Mouse (Mus musculus) kidney, postnatal 10 days (tissue): Measurements from ENCODE around the gene Mcur1.

Experiments
- DNase-seq: peaks from one replicate; pipeline ENCODE4 v3.0.0; 2021; ENCODE audit warnings: mixed read lengths

The Mcur1 gene

DNA sequence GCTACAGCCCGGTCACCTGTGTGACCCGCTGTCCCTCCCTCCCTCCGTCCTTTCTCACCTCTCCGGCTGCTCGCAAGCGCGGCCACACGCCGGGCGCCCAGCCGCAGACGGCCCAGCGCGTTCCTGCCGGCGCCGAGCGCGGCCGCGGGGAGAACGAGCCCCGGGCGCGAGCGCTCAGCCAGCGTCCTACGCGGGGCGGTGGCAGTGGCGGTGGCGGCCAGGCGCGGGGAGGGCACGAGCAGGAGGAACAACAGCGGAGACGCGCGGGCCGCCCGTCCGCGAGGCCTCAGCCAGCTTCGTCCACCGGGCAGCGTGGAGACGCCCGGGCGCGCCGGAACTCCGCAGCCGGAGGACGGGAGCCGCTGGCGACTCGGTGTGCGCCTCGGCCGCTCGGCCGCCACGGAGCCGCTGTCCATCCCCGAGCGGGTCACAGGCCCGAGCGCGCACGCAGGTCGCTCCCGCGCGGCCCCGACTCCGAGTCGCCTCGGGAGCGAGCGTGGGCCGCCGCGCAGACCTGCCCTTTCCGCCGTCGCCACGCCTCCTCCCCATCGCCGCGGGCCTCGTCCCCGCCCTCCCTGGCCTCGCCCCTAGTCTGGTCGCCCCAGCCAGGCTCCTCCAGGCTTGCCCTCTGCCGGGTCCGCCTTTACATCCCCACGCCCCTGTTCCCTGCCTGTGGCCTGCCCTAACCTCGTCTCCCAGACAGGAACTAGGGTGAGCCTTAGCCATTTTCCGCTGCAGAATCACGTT is at the start of gene Mcur1:
Gene Mcur1, minus strand, starts transcription at position 481 of the 747 bp plus-strand sequence.
- peak; percentile 98 for DNase-seq

DNA sequence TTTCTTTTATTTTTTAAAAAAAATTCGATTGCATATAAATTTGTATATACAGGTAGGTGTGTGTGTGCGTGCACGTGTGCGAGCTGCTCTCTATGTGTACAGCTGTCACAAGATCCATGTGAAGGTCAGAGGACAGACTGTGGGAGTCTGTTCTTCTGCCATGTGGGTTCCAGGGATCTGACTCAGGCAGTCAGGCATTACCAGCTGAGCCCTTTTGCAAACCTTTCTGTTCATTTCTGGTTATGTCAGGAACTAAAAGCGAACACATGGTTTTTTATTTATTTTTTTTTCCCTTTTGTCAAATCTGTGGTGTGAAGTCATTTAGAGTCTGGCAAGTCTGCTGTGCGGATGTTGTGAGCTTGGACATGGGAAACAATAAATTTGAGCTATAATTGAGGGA is 48.9 kb upstream of the Mcur1 start:
- DNase-seq = no peak

DNA sequence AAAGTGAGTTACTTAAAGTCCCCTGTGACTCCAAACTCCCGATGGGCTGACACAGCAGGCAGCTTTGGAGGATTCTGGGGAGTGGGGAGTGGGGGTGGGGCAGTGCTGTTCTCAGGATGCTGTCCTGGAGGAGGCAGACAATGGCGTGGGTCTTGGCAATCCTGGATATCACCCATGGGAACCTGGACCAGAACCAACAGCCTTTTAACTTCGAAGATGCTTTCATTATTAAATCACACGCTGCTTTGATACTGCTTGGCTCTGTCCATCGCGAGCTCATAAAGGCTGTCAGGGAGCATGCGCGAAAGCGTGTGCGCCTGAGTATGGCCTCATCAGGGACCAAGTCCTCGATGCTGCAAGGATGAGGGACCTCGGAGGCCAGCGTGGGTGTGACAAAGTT is 43.1 kb upstream of the Mcur1 start:
- DNase-seq = peak; percentile 28

DNA sequence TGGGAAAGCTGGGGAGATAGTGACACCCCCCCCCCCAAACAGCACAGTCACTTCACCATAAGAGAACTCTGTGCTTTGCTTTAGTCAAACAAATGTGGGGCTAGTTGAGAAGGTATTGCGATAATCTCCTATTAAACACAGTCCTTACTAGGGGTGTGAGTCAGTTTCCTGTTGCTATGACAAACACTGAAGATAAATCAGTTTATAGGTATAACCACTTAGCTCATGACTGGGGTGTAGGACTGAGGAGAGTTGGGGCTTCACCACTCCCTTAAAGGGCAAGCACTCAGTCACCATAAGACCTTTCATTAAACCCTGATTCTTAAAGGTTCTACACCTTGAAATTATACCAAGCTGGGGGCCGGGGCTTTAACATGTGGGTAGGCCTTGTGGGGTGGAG is 42.4 kb upstream of the Mcur1 start:
- no peak for DNase-seq

DNA sequence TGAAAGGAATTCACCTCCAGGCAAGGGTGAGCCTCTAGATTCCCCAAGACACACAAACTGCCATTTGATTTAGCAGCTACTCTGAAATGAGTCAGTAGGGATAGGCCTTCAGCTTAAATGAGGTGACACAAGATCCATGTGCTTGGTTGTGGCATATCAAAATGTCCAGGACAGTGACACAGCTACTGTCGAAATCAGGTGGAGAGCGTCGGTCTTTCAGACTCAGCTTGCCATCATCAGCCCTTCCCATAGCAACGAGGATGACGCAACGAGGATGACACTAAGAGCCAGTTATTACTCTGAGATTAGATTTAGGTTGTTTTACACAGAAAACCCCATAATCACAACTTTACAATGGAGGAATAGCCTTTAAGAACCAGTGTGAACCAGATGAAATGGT is 41.0 kb upstream of the Mcur1 start:
- no peak for DNase-seq

DNA sequence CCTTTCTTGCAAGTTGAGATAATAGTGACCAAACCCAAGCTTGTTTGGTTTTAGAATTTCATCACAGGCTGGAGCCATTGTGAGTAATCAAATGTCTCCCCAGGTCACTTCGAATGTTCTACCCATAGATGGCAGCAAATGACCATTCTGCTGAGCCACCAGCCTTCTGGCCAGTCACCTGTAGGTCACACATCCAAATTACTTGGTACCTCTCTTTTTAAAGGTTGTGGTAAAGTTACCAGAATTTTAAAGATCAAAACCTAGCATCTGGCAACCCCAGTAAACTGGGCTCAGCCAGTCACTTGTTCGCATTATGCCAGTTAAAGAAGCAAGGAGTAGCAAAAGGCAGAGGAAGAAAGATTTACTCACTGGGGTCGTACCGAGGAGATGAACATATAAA is 35.9 kb upstream of the Mcur1 start:
- DNase-seq = peak; percentile 67

DNA sequence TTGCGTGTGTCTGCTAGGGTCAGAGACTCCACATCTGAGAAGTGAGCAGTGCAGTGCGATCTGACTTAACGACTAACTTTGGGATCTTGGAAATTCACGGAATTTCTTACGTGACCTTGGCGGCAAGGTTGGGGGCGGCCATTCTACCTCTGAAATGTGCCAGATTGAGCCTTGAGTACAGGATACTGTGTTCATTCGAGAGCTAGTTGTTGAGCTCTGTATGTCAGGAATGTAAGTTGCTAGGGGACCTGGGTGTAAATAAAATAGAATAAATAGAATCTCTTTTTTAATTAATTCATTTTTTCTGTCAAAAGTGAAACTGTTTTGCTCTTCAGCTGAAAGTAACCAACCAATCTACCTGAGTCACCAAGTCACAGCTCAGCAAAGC is 32.7 kb upstream of the Mcur1 start:
- no peak for DNase-seq

DNA sequence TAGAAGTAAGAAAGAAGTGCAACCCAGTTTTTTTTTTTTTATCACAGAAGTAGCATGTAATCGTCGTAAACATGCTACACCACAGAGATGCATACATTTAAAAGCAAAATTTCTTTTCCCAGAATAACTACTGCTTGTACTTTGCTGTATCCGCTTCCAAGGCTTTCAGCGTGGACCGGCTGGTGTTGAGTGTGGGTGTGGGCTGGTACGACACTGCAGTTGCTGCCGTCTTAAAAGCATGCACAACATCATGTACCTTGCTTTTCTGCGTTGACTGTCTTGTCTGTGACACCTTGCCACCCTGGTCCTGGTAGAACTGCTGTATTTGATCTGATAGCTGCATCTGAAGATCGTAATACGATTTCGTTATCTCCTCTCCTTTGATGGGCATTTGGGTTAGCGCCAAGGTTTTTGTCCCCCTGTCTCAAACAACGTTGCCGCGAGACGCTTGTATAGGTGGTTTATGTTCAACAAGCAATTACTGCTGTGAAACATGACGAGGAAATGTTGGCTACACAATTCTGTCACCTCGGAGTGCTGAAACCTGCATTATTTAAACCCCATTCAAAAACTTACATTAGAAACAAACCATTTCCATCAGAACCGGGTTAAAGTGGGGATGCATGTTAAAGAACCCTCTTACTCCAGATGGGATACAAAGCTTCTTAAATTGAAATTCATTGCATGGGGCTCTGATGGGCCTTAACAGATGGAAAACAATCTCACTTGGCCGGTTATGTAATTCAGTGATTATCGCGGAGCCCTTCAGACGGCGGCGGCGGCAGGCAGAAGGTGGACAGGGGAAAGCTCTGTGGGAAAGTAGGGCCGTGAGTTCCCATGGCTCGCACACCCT is 32.1 kb upstream of the Mcur1 start:
- no peak for DNase-seq

DNA sequence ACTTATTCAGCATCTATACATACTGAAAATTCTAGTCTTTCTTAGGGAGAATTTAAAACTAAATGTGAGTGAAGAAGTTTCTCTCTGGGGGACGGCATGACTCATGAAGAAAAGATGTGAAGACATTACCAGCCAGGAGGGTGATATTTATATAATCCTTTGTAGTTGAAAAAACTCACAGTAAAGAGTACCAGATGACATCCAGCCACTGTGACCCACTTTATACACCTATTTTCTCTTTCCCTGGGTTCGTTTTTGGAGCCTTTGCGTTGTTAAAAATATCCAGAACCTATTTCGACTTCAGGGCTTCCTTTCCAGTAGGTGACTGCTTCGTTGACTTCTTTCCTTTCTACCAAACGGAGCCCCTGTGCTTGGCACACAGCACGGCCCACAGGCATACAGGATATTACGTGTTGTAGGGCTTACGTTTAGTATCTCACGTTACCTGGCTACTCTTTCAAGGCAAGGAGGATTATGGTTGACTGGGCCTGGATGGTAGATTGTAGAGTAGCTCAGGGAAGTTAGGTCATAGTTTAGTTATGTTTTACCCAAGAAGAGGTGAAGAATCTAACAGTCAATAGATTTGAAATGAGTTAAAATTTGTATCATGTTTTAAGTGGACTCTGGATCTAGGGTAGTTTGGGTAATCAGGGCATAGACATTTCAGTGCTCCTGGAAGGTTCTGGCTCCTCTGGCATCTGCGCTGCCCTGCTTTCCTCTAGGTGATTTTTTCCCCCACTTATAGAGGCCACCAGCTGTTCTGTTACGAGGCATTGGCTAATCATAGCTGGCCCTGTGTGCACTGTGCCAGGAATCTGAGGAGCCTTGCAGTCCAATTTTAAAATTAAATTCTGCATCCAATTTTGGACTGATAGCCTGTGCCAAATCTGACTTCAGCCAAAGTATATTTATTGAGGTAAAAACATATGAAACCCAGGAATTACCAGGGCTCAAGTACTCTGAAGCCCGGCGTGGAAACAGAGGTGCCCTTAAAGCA is 28.2 kb upstream of the Mcur1 start:
- no peak for DNase-seq

DNA sequence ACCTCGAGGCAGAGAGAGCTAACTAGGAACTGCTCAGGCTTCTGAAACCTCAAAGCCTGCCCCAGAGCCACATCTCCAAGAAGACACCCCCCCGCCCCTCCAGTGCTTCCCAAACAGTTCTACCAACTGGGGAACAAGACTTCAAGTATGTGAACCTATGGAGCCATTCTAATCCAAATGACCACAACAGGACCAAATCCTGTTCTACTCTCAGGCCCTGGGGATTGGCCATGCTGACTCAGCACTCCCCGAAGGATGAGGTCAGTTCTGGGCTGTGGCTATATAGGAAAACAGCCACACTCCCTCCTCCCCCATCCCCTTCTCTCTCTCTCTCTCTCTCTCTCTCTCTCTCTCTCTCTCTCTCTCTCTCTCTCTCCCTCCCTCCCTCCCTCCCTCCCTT is 27.0 kb upstream of the Mcur1 start:
- no peak for DNase-seq

DNA sequence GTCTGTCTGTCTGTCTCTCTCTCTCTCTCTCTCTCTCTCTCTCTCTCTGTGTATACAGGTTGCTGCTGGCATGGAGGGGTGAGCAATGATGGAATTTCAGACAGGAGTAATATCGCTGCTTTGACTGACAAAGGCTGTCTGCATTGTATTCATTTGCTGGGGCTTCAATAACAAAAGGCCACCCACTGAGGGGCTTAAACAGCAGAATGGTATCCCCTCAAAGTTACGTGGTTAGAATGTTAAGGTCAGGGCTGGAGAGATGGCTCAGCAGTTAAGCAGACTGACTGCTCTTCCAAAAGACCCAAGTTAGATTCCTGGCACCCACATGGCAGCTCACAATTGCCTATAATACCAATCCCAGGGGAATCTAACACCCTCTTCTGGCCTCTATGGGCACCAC is 25.3 kb upstream of the Mcur1 start:
- DNase-seq = no peak

DNA sequence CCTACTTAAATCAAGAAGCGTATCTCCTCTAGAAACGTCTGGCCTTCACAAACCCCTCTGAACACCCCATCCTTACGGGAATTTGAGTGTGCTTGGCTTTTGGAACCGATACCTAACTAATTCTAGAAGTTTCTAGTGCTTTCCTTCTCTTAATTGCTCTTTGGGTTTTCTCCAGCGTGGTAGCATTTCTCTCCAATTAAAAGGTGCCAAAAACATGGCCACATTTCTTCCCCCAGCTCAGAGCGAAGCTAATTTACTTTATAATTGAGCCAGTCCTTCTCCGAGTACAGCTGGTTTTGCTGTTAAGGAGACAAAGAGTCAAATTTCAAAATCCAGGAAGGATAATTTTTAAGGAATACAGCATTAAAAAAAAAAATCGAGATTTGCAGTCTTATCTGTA is 23.5 kb upstream of the Mcur1 start:
- DNase-seq = no peak

DNA sequence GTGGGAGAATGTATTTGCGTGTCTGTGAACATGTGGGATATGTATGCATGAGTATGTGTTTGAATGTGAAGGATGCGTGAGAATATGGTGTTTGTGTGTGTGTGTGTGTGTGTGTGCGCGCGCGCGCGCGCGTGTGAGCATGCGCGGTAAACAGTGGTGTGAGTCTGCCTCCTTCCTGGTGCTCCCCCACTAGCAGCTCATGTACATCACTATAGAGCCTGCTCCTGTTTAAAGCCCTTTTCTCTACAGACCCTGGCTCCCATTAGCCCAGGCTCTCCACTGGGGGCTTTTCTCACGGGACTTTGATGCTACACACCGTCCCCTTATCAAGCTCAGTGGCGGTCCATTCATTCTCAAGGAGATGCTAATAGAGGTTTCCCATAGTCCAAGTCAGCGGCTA is 23.0 kb upstream of the Mcur1 start:
- DNase-seq = no peak

DNA sequence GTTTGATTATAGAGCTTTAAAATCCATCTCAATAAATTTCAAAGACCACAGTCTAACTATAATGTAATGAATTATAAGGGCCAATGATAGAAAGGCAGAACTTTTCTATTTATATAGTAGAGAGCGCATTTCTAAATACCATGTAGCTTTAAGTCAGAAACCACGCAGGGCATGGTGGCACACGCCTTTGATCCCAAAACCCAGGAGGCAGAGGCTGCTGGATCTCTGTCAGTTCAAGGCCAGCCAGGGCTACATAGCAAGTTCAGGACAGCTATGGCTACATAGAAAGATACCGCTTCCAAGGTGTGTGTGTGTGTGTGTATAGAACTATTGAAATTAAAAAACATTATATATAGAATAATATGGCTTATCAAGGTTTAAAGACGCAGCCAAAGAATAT is 20.7 kb upstream of the Mcur1 start:
- DNase-seq = no peak

DNA sequence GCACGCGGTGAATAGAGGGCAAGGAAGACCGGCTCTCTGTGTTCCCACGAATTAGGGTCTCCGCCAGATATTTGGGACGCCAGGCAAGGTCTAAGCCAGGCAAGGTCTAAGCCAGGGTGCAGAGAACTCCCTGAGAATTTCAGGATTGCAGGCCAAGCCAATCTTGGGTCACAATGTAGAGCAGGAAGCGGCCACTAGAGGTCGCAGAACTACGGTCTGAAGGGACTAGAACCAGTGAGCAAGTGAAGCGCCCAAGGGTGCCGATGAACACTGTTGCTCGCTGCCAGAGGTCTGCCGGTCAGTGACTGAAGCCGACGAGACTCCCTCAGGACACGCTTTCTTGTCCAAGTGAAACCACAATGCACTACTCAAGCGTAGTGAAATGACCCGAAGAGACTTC is 19.7 kb upstream of the Mcur1 start:
- DNase-seq = peak; percentile 78

DNA sequence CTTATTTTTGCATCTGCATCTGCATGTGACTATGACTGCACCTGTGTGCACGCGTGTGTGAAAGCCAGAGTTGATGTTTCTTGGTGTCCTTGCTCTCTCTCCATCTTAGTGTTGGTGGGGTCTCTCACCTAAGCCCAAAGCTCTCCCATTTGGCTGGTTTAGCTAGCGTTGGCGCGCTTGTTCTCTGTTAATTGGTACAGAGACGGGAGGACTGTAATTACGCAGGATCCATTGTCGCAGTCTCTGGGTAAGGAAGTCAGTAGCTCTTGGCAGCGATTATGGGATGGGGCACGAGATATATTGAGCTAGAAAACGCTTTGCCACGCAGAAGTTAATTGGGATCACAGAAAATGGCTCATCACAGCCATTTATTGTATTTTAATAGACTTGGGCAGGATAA is 17.8 kb upstream of the Mcur1 start:
- DNase-seq = no peak

DNA sequence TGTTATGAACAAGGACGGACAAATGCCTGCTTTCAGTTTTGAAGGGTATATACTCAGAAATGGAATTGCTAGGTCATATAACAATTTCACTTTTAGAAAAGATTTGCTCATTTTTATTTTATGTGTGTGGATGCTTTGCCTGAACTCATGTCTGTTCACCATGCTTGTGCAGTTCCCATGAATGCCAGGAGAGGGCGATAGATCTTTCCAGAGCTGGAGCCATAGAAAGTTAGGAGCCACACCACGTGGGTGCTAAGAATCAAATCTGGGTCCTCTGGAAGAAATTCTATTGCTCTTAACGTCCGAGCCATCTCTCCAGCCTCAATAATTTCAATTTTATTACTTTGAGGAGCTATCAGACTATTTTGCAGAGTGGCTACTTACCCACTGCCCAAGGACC is 17.3 kb upstream of the Mcur1 start:
- peak; percentile 31 for DNase-seq

DNA sequence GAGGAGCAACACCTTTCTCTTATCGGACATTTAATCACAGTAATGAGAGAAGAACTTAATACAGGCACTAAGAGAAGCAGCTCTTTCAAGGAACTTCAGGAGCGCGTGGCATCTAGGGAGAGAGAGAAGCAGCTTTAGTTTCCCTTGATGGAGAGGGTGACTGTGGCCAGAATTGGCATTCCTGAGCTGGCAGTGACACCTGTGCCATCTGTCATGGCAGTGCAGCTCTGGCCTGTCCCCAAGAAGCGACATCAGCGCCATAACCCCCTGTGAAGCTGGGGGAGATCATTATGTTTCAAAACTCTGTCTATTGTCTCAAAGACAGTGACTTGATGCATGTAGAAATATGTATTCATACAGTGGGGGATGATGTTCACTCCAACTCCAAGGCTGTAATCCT is 15.4 kb upstream of the Mcur1 start:
- no peak for DNase-seq

DNA sequence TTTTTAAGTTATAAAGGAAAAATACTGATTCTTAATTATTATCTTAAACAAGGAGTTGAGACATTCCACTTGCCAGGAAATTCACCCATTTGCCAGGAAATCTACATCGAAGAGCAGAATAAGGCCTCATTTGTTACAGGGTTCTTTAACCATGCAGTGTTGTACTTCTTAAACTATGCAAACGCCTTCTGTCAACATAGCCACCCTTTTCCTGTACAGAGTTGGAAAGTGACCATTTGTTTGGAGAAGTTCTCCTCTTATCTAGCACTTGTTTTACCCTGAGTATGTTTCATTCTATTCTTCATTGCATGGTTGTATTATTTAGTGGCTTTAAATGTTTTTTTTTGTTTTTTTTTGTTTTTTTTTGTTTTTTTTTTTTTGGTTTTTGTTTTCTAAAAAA is 14.0 kb upstream of the Mcur1 start:
- no peak for DNase-seq

DNA sequence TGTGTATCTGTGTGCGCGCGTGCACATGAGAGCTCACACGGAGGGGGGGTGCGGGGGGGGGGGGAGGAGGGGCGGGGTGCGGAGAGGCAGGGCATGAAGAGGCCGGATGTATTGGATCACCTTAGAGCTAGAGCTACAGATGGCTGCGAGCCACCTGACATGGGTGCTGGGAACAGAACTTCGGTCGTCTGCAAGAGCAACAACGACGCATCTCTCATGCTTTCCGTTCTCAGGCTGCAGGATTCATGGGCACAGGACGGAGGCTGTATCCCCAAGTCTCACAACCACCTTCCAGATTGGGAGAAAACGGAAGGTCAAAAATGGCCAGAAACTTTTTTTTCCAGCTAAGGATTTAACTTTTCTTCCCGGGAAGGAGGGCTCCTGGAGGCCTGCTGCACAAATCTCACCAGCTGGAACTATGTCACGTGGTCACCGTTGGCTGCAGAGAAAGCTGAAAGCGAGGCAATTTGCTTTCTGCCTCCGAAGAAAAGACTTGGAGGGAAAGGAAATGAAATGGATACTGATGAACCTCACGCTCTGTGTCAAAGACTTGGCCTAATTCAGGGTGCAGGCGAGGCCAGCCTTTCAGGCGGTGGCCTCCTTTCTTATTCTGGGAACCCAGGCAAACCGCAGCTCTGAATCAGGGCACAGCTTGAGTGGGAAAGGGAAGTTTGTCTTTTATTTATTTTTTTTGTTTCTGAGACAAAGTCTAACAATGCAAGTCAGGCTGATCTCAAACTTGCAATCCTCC is 7.3 kb upstream of the Mcur1 start:
- peak; percentile 59 for DNase-seq

DNA sequence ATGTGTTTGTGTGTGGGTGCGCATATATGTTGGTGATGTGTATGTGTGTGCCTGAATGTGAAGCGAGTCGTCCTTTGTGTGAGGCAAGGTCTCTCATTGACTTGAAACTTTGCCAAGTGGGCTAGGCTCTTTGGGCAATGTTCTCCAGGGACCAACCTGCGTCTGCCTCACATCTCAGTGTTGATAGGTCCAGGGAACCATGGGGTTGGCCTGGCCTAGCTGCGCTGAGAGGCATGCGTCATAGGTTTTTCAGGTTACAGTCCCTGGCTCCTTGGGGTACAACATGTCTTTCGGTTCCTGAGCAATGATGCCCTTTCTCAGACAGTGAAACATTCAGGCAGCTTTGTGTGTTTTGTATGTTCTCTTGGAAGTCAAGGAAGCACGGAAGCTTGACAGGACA is 6.2 kb upstream of the Mcur1 start:
- DNase-seq = no peak

DNA sequence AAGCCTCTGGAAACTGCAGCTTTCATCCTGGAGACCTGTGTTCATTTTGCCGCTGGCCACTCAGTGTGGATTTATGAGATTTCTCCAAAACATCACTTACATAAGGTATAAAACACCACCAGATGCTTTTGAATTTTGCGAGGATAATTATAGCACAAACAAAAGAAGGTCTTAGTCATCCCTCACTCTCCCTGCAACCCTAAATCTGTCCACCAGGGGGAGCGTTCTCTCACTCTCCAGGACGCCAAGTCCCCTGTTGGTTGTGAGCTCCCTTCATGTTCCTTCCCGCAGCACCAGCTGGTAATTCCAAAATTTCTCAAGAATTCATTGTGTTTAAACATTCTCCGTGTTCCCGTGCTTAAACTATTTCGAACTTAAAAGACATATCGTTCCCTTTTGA is 5.4 kb upstream of the Mcur1 start:
- DNase-seq = peak; percentile 89
